Mouse (Mus musculus): ENCODE data around the gene Kat5.

The Kat5 gene

DNA sequence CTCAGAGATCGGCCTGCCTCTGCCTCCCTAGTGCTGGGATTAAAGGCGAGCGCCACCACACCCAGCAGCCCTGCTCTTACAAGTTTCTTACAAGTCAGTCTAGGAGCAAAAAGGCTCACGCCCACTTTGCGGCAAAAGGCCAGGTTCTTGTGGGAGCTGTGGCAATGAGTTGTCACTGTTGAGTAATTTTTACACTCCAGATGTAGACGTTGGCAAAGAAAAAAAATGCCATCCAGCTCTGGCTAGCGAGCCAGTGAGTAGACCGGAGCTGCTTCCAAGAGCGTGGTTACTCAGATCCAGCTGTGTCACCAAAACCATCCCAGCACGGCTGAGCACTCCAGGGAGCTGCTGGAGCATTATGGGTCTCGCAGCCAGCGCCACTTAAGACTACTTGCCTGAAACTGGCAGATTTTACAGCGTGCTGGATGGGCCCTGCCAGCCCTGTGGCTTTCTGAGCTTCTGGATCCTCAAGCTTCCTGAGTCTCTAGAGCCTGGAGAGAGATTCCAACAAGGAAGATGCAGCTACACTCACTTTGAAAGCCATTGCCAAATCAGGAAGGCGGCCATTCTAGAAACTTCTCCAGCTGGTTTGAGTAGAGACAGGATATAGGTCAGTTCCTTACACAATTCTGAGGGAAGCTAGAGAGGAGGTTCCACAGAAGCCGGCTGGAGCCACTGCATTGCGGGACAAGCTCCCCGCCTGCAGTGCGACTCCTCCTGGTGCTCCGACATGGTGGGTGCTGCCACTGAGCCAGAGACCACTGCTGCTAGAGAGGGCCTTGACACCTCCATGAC is 37.5 kb downstream of the Kat5 start:
- in situ Hi-C loops (cut with MboI; ENCODE audit: low sequenced_read_pairs), result no loop called here

DNA sequence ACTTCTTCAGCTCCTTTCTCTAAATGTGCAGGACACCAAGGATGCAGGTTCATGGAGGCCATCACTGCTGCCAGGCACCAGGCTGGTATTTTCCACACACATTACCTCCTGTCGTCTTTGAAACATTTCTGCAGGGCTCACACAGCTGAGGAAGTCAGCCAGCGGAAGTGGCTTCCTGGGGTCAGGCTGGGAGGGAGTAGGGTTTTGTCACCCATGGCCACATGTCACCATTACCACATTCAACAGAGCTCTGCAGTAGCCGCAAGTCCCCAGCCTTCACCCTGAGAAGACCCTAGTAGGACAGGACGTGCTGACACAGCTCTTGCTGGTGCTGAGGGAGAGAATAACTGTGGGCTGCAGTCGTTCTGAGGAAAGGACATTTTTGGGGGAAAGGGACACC is 38.2 kb downstream of the Kat5 start:
- in situ Hi-C loops (cut with MboI; ENCODE audit: low sequenced_read_pairs), result no loop called here

DNA sequence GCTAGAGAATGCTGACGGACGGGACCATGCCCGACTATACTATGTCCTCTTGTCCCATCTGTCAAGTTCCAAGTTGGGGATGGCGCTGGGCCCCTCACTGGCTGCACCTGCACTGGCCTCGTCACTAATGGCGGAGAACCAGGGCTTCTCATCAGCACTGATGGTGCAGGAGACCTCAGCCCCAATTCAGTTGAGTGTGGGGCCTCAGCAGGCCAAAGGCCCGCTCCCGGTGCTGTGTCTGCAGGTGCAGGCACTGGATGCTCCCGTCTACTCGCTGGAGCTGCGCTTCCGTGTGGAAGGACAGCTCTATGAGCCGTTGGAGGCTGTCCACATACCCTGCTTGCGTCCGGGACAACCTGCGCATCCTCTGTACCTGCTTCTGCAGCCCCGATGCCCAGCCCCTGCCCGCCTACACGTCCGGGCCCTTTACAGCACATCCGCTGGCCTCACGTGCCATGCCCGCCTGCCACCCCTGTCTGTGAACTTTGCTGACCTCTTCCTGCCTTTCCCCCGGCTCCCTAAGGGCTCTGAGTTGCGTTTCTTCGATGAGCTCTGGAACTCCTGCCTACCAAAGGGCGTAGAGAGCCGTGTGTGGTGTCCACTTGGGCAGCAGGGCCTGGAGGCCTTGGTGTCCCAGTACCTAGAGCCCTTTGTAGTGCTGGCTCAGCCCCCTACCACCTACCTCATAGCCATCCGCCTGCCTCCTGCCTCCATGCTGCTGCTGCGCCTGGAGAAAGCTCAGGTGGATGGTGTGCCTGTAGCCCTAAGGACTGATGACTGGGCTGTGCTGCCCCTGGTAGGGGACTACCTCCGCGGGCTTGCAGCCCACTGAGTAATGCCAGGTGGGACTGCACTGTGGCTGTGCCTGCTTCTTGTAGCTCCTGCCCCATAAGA is 39.4 kb downstream of the Kat5 start:
- in situ Hi-C loops (cut with MboI; ENCODE audit: low sequenced_read_pairs), result no loop called here

DNA sequence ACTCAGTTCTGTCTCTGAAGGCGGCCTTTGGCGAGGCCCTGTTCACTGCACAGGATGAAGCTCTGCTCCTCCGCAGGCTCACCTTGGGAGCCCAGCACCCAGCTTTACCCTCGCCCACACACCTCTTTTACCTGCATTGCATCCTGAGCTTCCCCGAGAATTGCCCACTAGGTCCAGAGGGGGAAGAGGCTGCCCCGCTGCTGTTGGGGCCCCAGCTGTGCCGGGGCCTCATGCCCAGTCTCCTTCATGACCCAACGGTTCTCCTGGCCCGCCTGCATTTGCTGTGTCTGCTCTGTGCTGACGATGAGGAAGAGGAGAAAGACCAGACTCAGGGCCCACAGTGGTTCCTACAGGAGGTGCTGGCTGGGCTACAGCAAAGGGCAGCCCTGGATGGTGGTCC is 40.5 kb downstream of the Kat5 start:
- in situ Hi-C loops (cut with MboI; ENCODE audit: low sequenced_read_pairs), result no loop called here

DNA sequence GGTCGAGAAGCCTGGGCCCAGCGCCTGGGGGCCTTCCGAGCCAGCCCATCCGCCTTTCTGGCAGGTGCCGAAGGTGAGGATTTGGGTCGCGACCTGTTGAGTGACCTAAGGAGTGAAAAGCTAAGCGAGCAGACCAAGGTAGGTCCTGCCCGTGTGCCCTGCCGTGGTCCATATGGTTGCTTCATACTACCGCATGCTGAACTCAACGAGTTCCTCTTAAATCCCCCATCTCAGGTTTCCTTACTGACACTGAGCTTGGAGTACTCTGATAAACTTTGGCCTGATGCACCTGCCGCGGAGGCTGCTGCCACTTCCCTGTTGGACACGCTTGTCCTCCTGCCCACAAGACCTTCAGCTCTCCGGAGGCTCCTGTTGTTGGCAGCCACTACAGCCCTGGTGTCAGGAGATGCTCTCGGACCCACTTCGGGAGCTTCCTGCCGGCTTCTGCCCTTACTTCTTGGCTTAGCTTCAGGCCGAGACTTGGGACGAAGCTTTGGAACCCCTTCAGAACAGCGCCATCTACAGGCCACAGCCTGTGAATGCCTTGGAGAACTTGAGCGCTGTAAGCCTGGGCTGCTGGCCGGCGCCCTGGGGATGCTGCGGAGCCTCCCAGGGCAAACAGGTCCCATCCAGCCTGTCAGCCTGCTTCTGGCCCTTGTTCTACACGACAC is 41.4 kb downstream of the Kat5 start:
- in situ Hi-C loops (cut with MboI; ENCODE audit: low sequenced_read_pairs), result no loop called here

DNA sequence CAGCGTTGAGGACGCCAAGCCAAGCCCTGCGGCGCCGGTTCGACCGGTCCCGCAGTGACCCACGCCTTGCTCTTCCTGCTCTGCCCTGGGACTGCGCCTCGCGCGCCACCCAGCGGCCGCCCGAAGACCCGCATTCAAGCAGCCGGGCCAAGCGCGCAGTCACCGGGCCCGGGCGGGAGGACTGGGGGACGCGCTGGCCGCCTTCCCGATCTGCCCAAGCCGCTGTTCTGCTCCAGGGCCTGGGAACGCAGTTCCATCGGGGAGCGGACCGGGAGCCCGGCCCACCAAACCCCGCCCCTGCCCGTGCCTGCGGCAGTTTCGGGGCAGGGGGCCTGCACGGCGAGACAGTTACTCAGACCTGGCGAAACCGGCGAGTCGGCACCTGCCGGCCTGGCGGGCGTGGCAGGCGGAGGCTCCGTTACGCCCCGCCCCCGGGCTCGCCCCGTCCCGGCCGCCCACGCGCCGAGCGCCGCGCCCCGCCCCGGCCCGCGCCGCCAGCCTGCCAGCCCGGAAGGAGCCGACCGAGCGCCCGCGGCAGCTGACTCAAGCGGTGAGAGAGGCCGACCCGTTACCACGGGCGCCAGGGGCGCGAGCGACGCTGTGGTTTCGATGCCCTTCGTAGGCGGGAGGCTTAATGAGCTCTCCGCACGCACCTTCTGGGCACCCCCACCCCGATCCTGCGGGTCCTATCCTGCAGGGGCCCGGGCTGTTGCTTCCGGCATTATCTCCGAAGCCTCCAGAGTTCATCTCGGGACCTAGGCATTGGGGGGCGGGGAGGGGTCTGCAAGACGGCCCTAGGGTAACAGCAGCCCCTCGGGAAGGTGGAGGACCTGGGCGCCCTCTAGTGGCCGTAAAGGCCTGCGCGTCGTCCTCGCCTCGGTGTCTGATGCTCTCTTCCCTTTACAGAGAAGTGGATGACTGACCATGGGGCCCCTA is 42.2 kb downstream of the Kat5 start, which contains the start of gene Ap5b1:
Gene Ap5b1, plus strand, starts transcription at position 492 of the 936 bp plus-strand sequence.
- in situ Hi-C loops (cut with MboI; ENCODE audit: low sequenced_read_pairs), result no loop called here

DNA sequence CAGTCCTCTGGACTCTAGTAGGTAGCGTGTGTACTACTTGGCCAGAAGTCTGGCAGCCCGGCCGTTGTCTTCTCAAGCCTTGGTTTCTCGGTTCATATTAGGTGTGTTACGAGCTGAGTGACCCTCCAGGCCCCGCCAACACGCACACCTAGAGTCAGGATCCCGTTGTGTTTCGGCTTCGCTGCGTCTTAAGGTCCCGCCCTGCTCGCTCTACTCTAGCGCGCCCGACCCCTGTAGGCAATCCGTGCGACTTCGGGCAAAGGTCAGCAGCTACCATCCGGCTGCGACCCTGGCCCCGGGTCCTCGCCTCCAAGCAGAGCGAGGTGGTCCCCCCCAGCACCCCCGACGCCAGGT is 42.9 kb downstream of the Kat5 start:
- in situ Hi-C loops (cut with MboI; ENCODE audit: low sequenced_read_pairs), result no loop called here

DNA sequence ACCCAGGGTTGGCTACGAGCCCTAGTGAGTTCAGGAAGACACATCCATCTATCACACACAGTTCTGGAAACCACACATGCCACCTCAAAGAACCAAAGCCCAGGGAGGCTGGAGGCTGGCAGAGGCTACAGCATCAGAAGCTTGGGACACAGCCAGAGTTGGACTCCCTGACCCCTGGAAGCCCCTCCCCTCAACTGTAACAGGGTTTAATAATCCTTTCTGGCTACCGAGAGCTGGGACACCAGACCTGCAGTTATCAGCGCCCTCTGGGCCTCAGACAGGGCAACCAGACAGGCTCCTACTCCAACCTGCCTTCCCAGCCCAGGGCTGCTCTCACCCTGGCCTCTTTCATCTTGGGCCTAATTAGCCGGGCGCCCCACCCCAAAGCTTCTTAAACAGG is 43.7 kb downstream of the Kat5 start:
- in situ Hi-C loops (cut with MboI; ENCODE audit: low sequenced_read_pairs), result no loop called here

DNA sequence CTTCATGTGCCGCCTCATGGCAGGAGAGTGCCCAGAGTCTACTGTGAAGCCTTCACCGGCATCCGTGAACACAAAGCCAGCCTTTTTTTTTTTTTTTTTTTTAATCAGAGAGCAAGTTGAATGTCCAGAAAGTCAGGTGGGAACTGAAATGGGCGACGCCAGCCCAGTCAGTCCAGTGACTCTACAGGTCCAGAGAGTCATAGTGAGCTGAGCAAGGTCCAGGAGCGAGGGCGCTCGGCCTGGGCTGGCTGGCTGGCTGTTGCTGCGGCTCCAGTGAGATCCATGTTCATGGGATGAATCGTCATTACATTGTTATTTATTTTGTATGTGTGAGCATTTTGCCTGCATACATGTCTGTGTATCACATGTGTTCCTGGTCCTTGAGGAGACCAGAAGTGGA is 47.3 kb downstream of the Kat5 start:
- in situ Hi-C loops (cut with MboI; ENCODE audit: low sequenced_read_pairs), result loop anchor here (5.0 kb wide), 1 partner anchor 35 kb away; no protein-coding TSS in a partner anchor

DNA sequence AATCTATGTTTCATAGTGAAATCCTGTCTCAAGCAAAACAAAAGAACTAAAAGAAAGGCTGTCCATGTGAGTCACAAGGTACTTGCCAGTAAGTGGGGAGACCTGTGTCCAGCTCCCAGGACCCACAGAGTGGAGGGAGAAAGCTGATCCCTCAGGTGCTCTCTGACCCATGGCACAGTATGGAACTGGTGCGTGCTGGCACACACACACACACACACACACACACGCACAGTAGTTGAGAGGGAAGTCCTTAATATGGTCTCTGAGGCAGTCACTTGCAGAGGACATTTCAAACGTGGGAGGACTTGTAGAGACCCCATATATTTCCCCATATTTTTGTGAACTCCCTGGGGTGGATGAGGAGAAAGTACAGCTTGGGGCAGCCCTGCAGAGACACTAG is 48.2 kb downstream of the Kat5 start:
- in situ Hi-C loops (cut with MboI; ENCODE audit: low sequenced_read_pairs), result loop anchor here (5.0 kb wide), 1 partner anchor 35 kb away; no protein-coding TSS in a partner anchor

DNA sequence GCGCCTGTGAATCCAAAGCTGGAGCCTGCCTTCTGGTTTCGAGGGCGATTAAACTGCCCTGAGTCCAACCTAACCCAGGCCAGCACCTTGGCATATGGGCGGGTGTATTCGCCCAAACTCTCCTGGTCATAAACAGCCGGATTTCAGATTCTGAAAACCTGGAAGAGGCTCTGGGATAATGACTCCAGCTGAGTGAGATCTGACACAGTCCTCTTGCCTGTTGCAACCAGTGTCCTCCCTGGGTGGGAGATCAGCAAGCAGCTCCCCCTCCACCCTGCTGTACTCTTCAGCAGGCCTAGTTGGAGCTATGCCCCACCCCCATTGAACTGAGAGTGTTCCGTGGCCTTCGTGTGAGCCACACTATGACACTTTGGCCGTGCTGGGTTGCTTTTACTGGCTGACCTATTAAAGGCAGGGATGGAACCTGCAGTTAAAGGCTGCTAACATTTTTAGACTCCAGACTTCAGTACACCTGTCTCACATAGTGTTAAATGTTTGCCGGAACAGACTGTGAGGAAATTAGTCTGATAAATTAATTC is 48.7 kb downstream of the Kat5 start:
- in situ Hi-C loops (cut with MboI; ENCODE audit: low sequenced_read_pairs), result loop anchor here (5.0 kb wide), 1 partner anchor 34 kb away; no protein-coding TSS in a partner anchor

DNA sequence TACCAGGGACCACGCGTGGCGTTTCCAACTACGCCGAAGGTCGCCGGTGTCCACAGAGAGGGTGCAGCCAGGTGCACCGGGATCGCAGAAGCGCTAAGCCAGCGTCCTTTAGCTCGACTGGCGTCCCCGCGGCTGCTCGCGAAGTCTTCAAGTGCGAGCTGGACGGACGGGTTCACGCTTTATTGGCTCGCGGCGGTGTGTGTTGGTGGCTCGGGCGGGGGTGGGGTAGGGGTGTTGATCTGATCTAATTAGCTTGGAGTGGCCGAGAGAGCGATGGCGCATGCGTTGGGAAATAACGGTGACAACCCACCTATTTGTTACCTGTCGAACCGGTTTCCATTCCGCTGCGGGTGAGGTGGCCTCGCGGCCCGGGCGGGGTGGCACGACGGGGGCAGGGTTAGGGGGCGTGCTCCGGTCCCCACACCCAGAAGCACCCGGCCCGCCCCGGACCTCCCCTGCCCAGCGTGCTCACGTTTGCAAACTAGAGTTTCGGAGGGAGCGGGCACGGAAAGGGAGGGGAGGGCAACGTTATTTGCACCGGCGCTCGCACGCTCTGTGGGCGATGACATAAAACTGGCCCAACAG is 49.5 kb downstream of the Kat5 start, which contains the start of gene Ovol1:
Gene Ovol1, minus strand, starts transcription at position 190 of the 585 bp plus-strand sequence.
- in situ Hi-C loops (cut with MboI; ENCODE audit: low sequenced_read_pairs), result loop anchor here (5.0 kb wide), 1 partner anchor 33 kb away; no protein-coding TSS in a partner anchor

DNA sequence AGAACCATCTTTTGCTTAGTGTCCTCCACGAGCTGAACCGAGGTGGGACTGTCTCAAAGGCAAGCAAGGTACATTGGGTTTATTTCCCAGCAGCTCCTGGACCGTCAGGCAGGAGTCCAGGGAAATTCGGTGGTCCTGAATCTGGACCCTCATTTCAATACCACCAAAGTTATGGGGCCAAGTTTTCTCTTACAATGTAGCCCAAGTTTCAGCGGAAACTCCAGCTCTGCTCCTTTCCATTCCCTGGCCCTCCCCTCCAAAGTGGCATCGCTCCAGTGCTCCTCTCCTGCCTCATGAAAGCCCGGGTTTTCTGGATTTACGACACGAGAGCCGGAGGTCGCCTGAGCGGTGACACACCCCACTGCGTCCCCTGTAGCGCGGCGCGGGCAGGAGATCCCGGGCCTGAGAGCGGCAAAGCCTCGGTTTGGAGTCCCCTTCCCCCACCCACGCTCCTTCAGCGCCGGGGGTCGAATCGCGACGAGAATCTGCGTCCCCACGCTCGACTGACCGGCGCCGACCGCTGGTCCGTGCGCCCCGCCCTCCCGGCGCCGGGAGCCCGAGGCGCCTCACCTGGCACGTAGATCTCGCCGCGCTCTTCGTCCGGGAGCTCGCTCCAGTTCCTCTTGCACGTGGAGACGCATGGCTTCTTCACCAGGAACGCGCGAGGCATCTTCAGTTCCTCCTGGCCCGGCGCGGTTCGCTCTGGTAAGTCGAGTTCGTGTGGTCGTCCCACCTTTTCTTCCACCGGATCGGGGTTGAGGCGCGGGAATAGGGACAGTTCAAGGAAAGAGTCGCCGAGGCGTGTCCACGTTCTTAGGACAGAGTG is 50.2 kb downstream of the Kat5 start:
- in situ Hi-C loops (cut with MboI; ENCODE audit: low sequenced_read_pairs), result loop anchor here (5.0 kb wide), 1 partner anchor 33 kb away; no protein-coding TSS in a partner anchor

DNA sequence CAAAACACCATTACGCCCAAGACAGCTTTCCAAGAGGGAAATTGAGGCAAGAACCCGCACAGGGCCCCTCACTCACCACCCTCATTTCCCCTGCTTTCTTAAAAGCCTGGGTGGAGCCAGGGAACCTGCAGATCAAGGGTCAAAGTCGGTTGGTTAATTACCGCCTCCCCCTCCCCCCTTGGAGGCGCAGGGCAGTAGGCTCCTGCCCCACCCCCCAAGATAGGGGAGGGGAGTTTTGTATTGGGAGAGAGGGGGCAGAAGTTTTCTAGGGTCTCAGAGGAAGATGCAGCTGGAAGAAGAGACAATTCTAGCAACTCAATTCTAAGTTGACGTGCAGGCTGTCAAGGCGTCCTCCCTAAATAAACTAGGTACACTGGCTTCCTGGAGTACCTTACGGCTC is 50.8 kb downstream of the Kat5 start:
- in situ Hi-C loops (cut with MboI; ENCODE audit: low sequenced_read_pairs), result no loop called here

DNA sequence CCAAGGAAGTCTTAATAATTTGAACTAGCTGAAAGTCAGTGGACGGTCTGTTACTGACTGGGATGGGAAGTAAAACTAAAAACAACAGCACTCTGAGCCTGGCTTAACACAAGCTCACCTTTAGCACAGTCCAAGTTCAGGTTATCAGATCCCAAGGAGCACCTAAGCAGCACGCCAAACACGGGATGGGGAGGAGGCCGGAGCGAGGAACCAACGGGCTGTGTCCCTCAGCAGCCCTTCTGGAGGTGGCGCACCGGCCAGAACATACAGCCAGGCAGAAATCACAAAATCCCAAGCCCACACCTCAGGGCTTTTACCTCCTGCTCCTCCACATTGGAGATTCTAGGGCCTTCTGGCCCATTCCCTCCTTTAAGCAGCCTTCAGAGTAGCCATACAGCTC is 51.3 kb downstream of the Kat5 start:
- in situ Hi-C loops (cut with MboI; ENCODE audit: low sequenced_read_pairs), result no loop called here

DNA sequence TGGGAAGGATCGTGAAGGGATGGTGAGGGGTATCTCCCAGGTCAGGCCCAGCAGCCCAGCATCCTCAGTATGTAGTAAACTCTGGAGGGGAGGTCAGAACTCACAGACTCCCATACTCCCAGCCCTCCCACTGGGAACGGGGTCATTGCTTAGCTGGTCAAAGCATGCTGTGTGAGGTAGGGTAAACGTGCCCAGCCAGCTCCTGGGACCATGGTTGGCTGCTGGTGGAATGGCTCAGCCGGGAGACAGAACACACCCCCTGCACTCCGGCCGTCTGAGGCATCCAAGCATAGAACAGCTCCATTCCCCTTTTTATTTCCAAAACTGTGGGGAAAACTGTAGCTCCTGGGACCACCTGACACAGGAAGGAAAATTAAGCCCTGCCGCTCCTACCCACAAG is 51.9 kb downstream of the Kat5 start:
- in situ Hi-C loops (cut with MboI; ENCODE audit: low sequenced_read_pairs), result no loop called here

DNA sequence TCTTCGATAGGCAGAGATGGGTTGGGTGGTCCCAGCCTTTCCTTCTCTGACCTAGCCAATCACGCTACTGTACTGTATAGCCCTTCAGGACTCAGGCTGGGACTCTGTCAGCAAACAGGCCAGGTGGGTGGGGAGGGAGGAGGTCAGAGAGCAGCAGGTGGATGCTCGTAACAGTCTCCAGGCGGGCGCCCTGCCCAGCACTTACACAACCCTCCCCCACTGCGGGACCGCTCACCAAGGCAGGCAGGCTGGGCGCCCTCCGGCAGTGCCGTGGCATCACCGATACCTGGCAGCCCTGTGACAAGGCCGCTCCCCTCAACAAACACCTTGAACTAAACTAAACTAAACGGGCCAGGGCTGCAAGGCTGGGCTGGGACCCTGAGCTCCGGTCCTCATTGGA is 55.8 kb downstream of the Kat5 start:
- in situ Hi-C loops (cut with MboI; ENCODE audit: low sequenced_read_pairs), result no loop called here

DNA sequence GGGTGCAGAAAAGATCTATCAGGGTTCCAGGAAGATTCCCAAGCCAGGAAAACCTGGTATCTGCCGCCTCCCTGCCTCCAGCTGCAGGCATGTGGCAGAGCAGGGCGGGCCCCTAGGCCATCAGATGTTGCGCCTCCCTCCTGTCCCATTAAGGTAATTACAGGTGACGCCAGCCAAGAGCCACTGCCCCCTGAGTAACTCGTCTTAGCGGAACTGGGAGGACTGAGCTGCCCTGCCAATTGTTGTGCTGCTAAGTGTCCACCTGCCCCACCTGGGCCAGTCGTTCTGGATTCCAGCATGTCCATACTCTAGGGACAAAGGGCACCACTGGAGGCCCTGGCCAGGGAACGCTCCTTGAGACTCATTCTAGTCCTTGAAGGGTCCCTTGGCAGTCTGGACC is 56.2 kb downstream of the Kat5 start:
- in situ Hi-C loops (cut with MboI; ENCODE audit: low sequenced_read_pairs), result no loop called here

Measured in CH12F3 (cell line).